Comparison of ENCODE assay signal across 26 mouse cellular contexts in genomic region chr16:76983696-76984095, GRCm38 (mm10).
"Had no signal": no experiment of that assay in that cellular context is flagged by ENCODE, and none has a peak within 500 bp of the region (broad histone marks: within the 10 kb centered on the region; RNA-seq: fewer than 3 reads in every experiment).

No protein-coding gene starts in this region.

- H3K4me3 ChIP-seq: embryonic facial prominence, embryonic 10.5 days; embryonic facial prominence, embryonic 12.5 days; embryonic facial prominence, embryonic 13.5 days; embryonic facial prominence, embryonic 15.5 days; erythroblast, embryonic 14.5 days; forebrain, embryonic 10.5 days; forebrain, embryonic 12.5 days; forebrain, embryonic 13.5 days; forebrain, embryonic 15.5 days; heart, adult 2 months; heart, embryonic 10.5 days had no signal

- DNase-seq: cerebellum, adult 2 months; cerebellum, adult 8-10 months; cerebellum, adult 9-10 months; cerebellum, adult 9-11 months; cerebellum, postnatal 10 days; cerebellum, postnatal 14 days; cerebellum, postnatal 25 days; cerebellum, postnatal 36 days; embryo, embryonic 11 days; forebrain, postnatal 0 days; gastrocnemius, postnatal 10 days; gastrocnemius, postnatal 25 days; gastrocnemius, postnatal 36 days; heart, adult 11 months; heart, adult 18-20 months; heart, adult 2 months had no signal

- H3K27ac ChIP-seq: embryonic facial prominence, embryonic 10.5 days; embryonic facial prominence, embryonic 12.5 days; embryonic facial prominence, embryonic 13.5 days; embryonic facial prominence, embryonic 15.5 days; forebrain, embryonic 10.5 days; forebrain, embryonic 12.5 days; forebrain, embryonic 13.5 days; forebrain, embryonic 15.5 days; heart, adult 2 months; heart, embryonic 10.5 days had no signal
